ENCODE assay signal across 8 mouse cellular contexts in genomic region chr10:60107448-60107847, GRCm38 (mm10). TPM values are rescaled to one million over a fixed set of nuclear protein-coding genes. Genes with fewer than 3 reads are reported as not detected.
DNase-seq lines count a peak whose midpoint lies in the region; ATAC-seq lines count a peak whose summit lies in the region.

No protein-coding gene starts in this region.

- DNase-seq in kidney, postnatal 10 days, result peak; percentile 30
- no peak for DNase-seq in kidney, adult 8-10 months
- peak; percentile 41 for DNase-seq in adrenal gland, postnatal 14 days
- DNase-seq in embryonic facial prominence, embryonic 14.5 days (ENCODE audit: low spot score), result no peak
- DNase-seq in intestine, embryonic 14.5 days (ENCODE audit: low spot score), result peak; percentile 62
- DNase-seq in midbrain, embryonic 14.5 days, result peak; percentile 66
- no peak for DNase-seq in gastrocnemius, adult 18-20 months (ENCODE audit: low spot score)
- no peak for DNase-seq in frontal cortex, postnatal 25 days (ENCODE audit: low spot score in 2 of 2)

- H3K27ac ChIP-seq in embryonic facial prominence, embryonic 14.5 days (replicated peaks; ENCODE audit: low read depth, low read length), result no peak overlapping the region
- H3K27ac ChIP-seq in intestine, embryonic 14.5 days (ENCODE audit: low read depth), result no peak overlapping the region
- peak overlapping the region; percentile 91 for H3K27ac ChIP-seq in midbrain, embryonic 14.5 days (replicated peaks; ENCODE audit: low read depth, low read length)

- H3K4me3 ChIP-seq in embryonic facial prominence, embryonic 14.5 days (ENCODE audit: low read depth, low read length), result peak overlapping the region; percentile 66
- H3K4me3 ChIP-seq in intestine, embryonic 14.5 days (ENCODE audit: low read depth, low read length), result peak overlapping the region; percentile 46
- H3K4me3 ChIP-seq in midbrain, embryonic 14.5 days (replicated peaks; ENCODE audit: low read depth, low read length), result peak overlapping the region; percentile 73

- H3K4me1 ChIP-seq in embryonic facial prominence, embryonic 14.5 days (ENCODE audit: control insufficient read depth, insufficient read depth, low read length), result 0 out of 2 replicates have a peak, but pooled peaks cover 8% of the 10 kb centered on the region
- H3K4me1 ChIP-seq in intestine, embryonic 14.5 days (replicated peaks; ENCODE audit: control insufficient read depth, insufficient read depth, low read length), result peaks cover 13% of the 10 kb centered on the region
- peaks cover 38% of the 10 kb centered on the region for H3K4me1 ChIP-seq in midbrain, embryonic 14.5 days (ENCODE audit: control insufficient read depth, insufficient read depth, low read length)

- H3K9ac ChIP-seq in embryonic facial prominence, embryonic 14.5 days (ENCODE audit: low read depth, low read length), result peak overlapping the region; percentile 76
- peak overlapping the region; percentile 42 for H3K9ac ChIP-seq in intestine, embryonic 14.5 days (ENCODE audit: low read length)
- peak overlapping the region; percentile 90 for H3K9ac ChIP-seq in midbrain, embryonic 14.5 days (replicated peaks; ENCODE audit: low read length)

- no peaks in the 10 kb centered on the region for H3K36me3 ChIP-seq in embryonic facial prominence, embryonic 14.5 days (ENCODE audit: control insufficient read depth, insufficient read depth, low read length)
- no peaks in the 10 kb centered on the region for H3K36me3 ChIP-seq in intestine, embryonic 14.5 days (ENCODE audit: control insufficient read depth, insufficient read depth, low read length)
- H3K36me3 ChIP-seq in midbrain, embryonic 14.5 days (ENCODE audit: control insufficient read depth, insufficient read depth, low read length), result 0 out of 2 replicates have a peak, but pooled peaks cover 3% of the 10 kb centered on the region

- H3K9me3 ChIP-seq in embryonic facial prominence, embryonic 14.5 days (ENCODE audit: control insufficient read depth, low read length), result no peaks in the 10 kb centered on the region
- no peaks in the 10 kb centered on the region for H3K9me3 ChIP-seq in intestine, embryonic 14.5 days (ENCODE audit: control insufficient read depth, low read length)
- H3K9me3 ChIP-seq in midbrain, embryonic 14.5 days (ENCODE audit: control insufficient read depth, low read length), result no peaks in the 10 kb centered on the region

- peaks cover 41% of the 10 kb centered on the region for H3K27me3 ChIP-seq in embryonic facial prominence, embryonic 14.5 days (replicated peaks; ENCODE audit: control insufficient read depth, insufficient read depth, low read length)
- H3K27me3 ChIP-seq in intestine, embryonic 14.5 days (replicated peaks; ENCODE audit: control insufficient read depth, insufficient read depth, low read length), result peaks cover 49% of the 10 kb centered on the region
- H3K27me3 ChIP-seq in midbrain, embryonic 14.5 days (ENCODE audit: control insufficient read depth, insufficient read depth, low read length), result no peaks in the 10 kb centered on the region

- WGBS in embryonic facial prominence, embryonic 14.5 days, result under 1% methylated on average over 20 of the region's 28 CpGs
- 3% methylated on average over 21 of the region's 28 CpGs for WGBS in intestine, embryonic 14.5 days
- WGBS in midbrain, embryonic 14.5 days, result 0% methylated on average over 27 of the region's 28 CpGs

- ATAC-seq in embryonic facial prominence, embryonic 14.5 days (ENCODE audit: low read depth), result no peak
- ATAC-seq in intestine, embryonic 14.5 days (replicated peaks; ENCODE audit: low FRiP score, low TSS enrichment, low read depth), result no peak
- ATAC-seq in midbrain, embryonic 14.5 days (ENCODE audit: low FRiP score, low TSS enrichment), result peak; percentile 9; the same call in 1 of the 2 replicates

- H3K4me2 ChIP-seq in embryonic facial prominence, embryonic 14.5 days (ENCODE audit: low read depth, low read length), result peak overlapping the region; percentile 99
- peak overlapping the region; percentile 96 for H3K4me2 ChIP-seq in intestine, embryonic 14.5 days (ENCODE audit: low read length)
- peak overlapping the region; percentile 83 for H3K4me2 ChIP-seq in midbrain, embryonic 14.5 days (ENCODE audit: low read length)

RNA-seq across cellular contexts. Expression of gene Spock2, which starts 1.4 kb away (rescaled TPM):
- total RNA-seq in adrenal gland, postnatal 14 days (2021), result 34.9 and 40.8 TPM in 2 replicates
- polyA plus RNA-seq in embryonic facial prominence, embryonic 14.5 days (2014; fragmentation: Nextera tagmentation; extraction: Ambion mirVana), result 8.8 and 10.0 TPM in 2 replicates
- 3.1 and 3.7 TPM in 2 replicates for polyA plus RNA-seq in intestine, embryonic 14.5 days (2014; fragmentation: Nextera tagmentation; extraction: Ambion mirVana)
- polyA plus RNA-seq in midbrain, embryonic 14.5 days (2014; fragmentation: Nextera tagmentation; extraction: Ambion mirVana), result 67.3 and 67.5 TPM in 2 replicates
- 1 to 10 TPM; 5.4 to 5.6 TPM for total RNA-seq in gastrocnemius, adult 18-20 months (2021)

Comparison
In these comparisons a context has a peak if more than half of its experiments do, and no peak if none do; other contexts are left out.
1. DNase-seq: peak in kidney, postnatal 10 days (single experiment), adrenal gland, postnatal 14 days (single experiment), intestine, embryonic 14.5 days (single experiment) and midbrain, embryonic 14.5 days (single experiment); none in kidney, adult 8-10 months (0 of 2), embryonic facial prominence, embryonic 14.5 days (single experiment), gastrocnemius, adult 18-20 months (single experiment) and frontal cortex, postnatal 25 days (0 of 2).
2. Peak in every context shown above with its lines, with median percentiles within 50 percentile points of each other: H3K4me2 ChIP-seq, H3K4me3 ChIP-seq and H3K9ac ChIP-seq.